Mouse (Mus musculus): ENCODE data around the gene Ptprs.

GRCm38 (mm10) chr17:56371029-56371660 is 105.1 kb downstream of the Ptprs start:
- TF ChIP-seq CTCF (IDR thresholded peaks at IDR 0.05; ENCODE audit: control insufficient read depth, insufficient read depth, insufficient replicate concordance, low read depth, low read length) = no peak
- no peak for TF ChIP-seq POLR2A (IDR thresholded peaks at IDR 0.05; ENCODE audit: control insufficient read depth, low read depth, low read length)
